Mouse (Mus musculus) urinary bladder, postnatal 4 days (tissue): ENCODE data around the gene Eva1a.

Experiments
- DNase-seq, 2 experiments: peaks; one replicate each; pipeline ENCODE4 v3.0.0; 2021 to 2022; ENCODE audit warnings: low spot score in 2 of 2

The Eva1a gene

DNA sequence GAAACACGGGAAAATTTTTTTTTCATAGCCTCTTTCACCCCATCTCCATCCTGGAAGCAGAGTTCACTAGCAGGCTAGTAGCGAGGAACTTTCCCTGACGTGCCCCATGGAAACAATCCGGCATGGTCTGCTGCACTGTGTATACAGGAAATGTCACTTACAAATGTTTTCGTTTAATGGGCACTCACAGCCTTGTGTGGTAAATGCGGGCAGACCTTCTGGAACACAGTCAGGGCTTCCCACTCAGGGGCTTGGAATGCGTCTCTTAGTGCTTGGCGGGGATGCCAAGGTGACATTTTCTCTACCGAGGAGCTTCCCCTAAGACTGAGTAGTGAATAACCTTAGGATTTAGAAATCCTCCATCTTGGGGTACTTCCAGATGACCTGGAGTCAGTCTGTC lies 87.0 kb downstream of the Eva1a start:
- no peak for DNase-seq

DNA sequence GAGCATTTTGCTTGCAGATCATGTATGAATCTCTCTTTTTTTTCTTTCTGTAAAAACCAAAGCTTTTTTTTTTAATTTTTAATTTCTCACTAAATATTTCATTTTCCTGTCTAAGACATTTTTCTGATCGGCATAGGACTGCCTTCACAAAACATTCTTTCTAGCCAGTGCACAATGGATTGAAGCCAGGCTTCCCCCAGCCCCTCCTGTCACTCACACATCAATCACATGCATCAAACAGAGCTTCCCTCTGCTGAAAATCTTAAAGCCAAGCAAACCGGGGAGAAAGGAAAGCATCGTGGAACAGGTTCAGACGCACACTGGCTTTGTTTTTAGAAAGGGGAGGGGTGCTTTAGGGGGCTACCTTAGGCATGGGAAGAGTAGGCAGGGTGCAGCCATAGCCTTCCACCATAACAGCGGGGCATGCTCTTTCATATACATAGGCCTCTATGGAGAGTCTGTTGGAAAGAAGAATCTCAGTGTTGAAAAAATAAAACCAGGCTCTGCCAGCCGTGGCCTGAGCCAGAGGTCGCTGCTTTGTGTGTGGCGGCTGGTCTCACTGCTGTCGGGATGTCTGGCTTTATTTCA lies 88.9 kb downstream of the Eva1a start:
- no peak for DNase-seq

DNA sequence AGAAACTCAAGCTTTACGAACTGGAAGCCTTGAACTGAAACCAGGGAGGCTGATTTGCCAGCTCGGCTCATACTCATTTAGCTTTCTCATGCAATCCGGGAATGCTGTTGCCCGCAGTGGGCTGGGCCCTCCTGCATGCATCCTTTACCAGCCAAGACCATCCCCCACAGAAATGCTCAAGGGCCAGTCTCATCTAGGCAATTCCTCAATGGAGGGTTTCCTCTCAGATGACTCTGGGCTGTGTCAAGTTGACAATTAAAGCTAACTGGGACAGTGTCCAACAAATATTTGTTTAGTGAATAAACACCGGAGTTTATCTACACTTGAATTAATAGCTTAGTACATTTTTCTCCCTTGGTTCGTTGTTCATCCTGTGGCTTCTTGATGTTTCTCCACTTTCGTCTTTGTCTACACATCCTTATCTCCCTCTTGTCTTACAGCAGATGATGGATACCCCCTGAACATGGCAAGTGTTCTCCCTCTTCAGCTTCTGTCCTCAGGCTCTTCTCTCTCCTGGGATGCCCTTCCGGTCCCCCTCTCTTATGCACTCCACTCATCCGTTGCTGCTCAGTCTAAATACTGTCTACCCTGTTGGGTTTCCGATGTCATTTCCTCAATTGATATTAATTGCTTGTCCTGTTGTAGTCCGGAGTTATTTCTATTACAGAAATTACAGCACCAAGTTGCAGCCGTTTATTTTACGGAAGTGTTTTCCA lies 92.2 kb downstream of the Eva1a start:
- DNase-seq = no peak

DNA sequence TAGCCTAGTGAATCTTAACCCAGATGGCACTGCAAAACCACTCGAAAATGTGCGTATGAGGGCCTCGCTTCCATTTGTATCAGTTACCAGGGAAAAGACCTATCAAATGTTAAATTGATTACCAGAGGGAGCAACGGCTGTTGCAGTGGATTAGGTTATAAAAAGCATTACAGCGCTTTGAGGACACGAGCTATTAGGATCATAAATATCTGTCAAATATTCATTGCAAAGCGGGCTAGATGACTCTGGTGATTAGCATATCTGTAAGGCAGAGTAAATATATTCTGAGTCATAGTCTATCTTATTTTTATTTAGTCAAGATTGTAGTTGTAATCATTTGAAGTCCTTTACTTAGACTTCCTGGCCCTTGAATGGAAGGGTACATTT lies 92.7 kb downstream of the Eva1a start:
- no peak for DNase-seq

DNA sequence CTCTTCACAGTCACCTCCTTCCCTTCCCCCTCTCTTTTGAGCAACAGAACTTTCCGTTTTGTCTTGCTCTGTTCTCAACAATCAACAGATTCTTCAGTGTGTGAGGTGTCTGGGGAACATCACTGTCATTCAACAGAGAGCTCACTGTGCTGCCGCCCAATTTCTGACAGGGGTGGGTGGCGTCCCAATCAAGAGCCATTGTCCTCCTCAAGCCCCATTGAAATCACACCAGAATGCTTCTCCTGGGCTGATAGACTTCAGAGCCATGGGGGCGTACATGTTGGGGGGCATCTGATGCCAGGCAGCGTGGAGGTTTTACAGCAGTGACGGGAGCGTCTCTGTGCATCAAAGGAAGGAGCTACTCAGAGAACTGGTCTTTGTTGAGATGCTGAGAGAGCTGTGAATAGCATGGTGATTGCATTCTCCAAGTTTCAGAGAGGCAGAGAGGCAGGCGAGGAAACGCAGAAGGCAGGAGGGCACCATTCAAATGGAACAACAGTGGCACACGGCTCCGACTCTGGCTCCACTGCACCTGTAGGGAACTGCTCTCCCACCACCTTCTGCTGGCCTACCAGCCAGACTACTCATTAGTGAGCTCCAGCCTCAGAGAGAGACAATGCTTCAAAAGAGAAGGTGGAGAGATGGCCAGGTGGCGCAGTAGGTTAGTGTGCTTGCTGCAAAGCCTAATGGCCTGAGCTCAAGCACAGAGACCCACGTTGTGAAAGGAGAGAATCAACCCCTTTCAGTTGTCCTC lies 95.3 kb downstream of the Eva1a start:
- DNase-seq = no peak
